In genomic region chr2:111229502-111229901, GRCm38 (mm10) we compare ENCODE assay signal across 25 mouse cellular contexts. TPM values are rescaled to one million over a fixed set of nuclear protein-coding genes. Genes with fewer than 3 reads are reported as not detected.
"Had no signal": no experiment of that assay in that cellular context is flagged by ENCODE, and none has a peak within 500 bp of the region (broad histone marks: within the 10 kb centered on the region; RNA-seq: fewer than 3 reads in every experiment).

TSS of gene 4930430A15Rik (minus strand) at chr2:111229602.

- DNase-seq: retina, postnatal 1 day; right cerebral cortex, adult 18-20 months; right cerebral cortex, postnatal 14 days; right cerebral cortex, postnatal 25 days; right cerebral cortex, postnatal 4 days; spleen, adult 18-20 months; thymus, adult 18-20 months; thymus, adult 2 months; thymus, postnatal 14 days; thymus, postnatal 25 days; thymus, postnatal 36 days; thymus, postnatal 4 days had no signal

- H3K27me3 ChIP-seq: neural tube, embryonic 12.5 days; neural tube, embryonic 13.5 days; neural tube, embryonic 15.5 days; stomach, embryonic 15.5 days had no signal

- H3K27ac ChIP-seq: neural tube, embryonic 12.5 days; neural tube, embryonic 13.5 days; neural tube, embryonic 15.5 days; stomach, embryonic 15.5 days; stomach, postnatal 0 days had no signal

- H3K4me3 ChIP-seq: neural tube, embryonic 12.5 days; neural tube, embryonic 13.5 days; neural tube, embryonic 15.5 days; stomach, embryonic 15.5 days had no signal

- H3K4me1 ChIP-seq: neural tube, embryonic 12.5 days; neural tube, embryonic 13.5 days; neural tube, embryonic 15.5 days; stomach, embryonic 15.5 days had no signal

- H3K36me3 ChIP-seq: neural tube, embryonic 12.5 days; neural tube, embryonic 13.5 days; neural tube, embryonic 15.5 days; stomach, embryonic 15.5 days had no signal

RNA-seq across cellular contexts. Expression of gene 4930430A15Rik, which starts in this region (rescaled TPM):
- polyA plus RNA-seq: neural tube, embryonic 11.5 days; neural tube, embryonic 12.5 days; neural tube, embryonic 13.5 days; neural tube, embryonic 14.5 days; neural tube, embryonic 15.5 days; small intestine, adult 2 months; spleen, adult 2 months; stomach, embryonic 14.5 days; stomach, embryonic 15.5 days; stomach, embryonic 16.5 days; stomach, postnatal 0 days; thymus, adult 2 months; thymus, postnatal 0 days; urinary bladder, adult 2 months had no signal
